Mouse (Mus musculus): Measurements from ENCODE around the gene Nxph3. TPM values are rescaled to one million over a fixed set of nuclear protein-coding genes. Genes with fewer than 3 reads are reported as not detected.

The Nxph3 gene
- total RNA-seq, 2 experiments from 2014 or later = 0.27 to 0.33 TPM

DNA sequence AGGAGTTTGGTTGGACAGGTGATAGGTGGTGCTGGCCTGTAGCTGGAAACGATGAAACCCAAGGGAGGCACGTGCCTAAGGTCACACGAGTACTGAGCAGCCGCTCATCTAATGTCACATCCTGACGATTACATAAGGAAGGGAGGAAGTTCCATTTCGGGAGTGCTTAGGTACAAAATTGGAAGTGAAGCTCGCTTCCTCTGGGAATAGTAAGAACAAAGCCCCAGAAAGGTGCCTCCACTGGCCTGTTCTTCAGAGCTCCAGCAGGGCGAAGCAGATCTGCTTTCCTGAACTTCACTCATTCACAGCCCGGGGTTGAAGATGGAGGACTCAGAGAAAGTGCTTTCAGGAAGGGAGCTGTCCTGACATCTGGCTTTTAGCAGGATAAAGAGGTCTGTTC is 20.4 kb downstream of the Nxph3 start:
- no peak for DNase-seq (ENCODE audit: low spot score)

DNA sequence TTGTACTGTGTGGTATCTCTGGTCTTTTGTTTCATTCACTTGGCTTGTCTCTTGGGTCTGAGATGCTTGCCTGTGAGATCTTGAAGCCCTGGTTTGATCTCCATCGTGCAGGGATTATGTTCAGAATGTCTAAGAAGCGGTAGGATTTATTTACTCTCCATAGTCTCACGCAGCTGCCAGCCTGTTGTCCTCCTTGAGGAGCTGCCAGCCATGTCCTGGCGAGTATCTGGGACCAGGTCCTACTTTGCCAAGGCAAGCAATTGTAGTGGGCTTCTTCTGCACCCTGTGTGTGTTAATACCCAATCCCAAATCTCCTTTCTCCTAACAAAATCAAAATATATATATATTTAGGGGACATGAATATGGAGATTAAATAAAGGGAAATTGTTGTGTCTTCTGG is 21.4 kb downstream of the Nxph3 start:
- no peak for DNase-seq (ENCODE audit: low spot score)

DNA sequence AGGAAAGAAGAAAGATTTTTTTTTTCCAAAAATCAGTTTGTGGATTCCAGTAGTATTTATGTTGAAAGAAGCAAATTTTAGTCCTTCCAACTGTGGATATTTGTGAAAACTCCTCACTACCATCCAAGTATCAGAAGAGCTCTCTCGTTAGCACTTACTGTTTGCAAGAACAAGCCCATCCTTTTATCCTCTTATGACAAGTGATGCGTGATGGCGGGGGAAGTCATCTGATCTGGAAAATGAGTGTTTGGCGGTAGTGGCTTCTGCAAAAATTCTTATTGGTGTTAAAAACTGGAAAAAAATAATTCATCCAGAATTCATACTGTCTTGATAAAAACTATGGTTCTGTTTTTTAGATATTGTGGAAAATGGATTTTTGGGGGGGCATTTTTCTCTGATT is 22.1 kb downstream of the Nxph3 start:
- DNase-seq (ENCODE audit: low spot score) = no peak

DNA sequence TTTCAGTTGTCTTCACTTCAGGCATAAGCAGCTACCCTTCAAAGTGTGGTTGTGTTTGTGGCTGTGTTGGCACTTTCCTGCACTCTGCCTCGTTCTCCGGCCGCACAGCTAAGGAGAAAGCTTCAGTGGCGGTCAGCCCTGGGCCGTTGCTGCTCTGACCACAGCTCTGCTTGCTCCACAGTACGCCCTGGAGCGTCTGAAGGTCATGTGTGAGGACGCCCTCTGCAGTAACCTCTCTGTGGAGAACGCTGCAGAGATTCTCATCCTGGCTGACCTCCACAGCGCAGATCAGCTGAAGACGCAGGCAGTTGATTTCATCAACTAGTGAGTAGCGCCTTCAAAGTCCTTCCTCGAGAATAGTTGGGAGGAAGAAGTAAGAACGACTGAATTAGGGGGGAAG is 24.3 kb downstream of the Nxph3 start:
- no peak for DNase-seq (ENCODE audit: low spot score)

DNA sequence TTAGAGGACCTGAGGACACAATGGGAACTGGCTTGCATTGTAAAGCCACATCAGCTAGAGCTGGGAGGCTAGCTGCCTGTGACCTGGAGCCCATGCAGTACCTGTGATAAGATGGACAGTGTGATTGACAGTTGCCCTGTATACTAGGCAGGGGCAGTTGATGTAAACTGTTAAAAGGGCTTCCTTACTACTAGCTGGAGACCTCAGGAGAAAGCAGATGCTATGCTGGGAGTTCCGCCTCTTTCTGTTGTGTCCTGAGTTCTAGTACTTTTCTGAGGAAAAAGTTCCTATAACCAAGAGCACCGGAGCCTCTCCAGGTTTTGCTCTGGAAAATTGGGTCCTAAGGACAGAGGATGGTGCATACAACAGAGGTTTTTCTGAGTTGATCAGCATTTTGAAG is 27.1 kb downstream of the Nxph3 start:
- no peak for DNase-seq (ENCODE audit: low spot score)

DNA sequence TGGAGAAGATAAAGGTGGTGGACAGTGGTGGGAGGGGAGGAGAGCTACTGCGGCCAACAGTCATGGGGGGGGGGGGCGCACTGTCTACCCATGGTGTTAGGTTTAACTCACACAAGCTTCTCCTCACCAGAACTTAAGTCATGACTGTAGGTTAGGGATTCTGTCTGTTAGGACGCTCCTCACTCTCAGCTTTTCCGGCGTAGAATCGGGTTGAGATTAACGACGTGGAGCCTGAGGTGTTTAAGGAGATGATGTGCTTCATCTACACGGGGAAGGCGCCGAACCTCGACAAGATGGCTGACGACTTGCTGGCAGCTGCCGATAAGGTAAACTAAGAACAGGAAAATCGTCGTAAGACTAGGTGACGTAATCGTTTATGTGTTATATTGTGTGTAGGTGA is 28.7 kb downstream of the Nxph3 start:
- DNase-seq (ENCODE audit: low spot score) = no peak

DNA sequence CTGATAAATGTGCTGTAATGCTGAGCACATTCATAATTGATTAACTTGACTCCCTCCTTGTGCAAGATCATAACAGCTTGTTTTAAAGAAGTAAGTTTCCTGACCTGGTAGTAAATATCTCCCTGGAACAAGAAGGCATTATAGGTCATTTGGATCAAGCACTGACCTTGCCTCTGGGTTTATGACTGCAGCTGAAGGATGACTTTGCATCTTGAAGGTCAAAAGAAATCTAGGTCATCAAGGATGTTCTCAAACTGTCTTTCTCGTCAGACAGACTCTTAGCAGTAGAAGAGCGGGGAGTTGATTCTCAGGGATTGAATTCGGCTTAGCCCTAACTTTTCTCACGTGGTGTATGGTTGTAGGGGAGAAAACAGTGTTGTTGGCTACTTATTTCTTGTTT is 33.7 kb downstream of the Nxph3 start:
- DNase-seq (ENCODE audit: low spot score) = no peak

DNA sequence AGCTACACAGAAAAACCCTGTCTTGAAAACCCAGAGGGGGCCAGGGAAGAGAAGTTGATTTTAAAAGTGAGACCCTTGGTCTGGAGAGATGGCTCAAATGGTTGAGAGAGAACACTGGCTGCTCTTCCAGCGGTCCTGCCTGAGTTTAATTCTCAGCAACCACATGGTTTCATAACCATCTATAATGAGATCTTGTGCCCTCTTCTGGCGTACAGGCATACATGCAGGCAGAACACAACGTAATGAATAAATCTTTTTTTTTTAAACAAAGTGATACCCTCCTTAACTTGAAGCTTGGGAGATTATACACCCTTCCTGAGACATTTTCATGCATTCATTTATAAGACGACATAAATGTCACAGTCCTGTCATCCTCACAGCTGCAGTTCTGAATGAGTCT is 34.9 kb downstream of the Nxph3 start:
- no peak for DNase-seq (ENCODE audit: low spot score)

DNA sequence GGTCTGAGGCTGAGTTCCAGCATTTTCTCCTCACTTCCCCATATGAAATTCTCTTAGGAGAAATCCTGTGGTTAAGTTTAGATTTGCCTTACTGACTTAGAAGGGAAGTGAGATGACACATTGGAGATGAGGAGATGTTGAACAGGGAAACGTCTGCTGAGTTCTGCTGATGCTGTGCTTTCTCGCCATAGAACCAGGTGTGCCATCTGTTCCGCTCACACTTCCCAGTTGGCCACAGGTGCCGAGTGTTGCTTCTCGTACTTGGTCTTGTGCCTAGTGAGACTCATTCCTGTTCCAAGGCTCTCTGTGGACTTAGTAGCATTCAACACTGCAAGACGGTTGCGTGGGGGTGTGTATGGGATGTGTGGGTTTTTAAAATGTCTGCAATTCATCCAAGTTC is 38.0 kb downstream of the Nxph3 start:
- peak; percentile 35 for DNase-seq (ENCODE audit: low spot score)

DNA sequence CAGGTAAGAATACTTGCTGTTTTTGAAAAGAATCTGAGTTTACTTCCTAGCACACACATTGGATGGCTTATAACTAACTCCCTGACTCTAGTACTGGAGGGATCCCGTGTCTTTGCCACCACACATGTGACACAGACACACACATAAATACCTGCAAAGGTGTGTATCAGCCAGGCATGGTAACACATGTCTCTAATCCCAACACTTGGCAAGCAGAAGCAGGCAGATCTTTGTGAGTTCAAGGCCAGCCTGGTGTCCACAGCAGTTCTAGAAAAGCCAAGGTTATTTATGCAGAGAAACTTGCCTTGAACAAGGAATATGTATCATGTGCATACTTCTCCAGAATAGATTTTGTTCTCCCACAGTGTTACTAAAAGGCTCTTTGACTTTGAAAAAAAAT is 40.9 kb downstream of the Nxph3 start:
- DNase-seq (ENCODE audit: low spot score) = no peak

DNA sequence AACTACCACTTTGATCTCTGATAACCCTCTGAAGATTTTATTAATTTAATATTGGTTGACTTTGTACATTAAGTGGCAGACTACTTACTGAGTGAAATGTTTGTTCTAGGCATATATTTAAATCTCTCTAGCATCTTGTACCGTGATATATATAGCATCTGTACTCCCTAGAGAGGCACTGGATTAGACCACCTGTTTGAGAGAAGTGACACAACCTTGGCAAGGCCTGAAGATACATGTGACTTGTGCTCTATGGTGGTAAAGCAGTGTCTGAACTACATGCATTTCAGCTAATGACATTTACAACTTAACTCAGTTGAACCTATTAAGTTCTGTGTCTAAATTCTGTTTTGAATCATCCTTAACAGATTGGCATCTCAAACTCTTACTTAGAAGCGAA is 41.4 kb downstream of the Nxph3 start:
- DNase-seq (ENCODE audit: low spot score) = peak; percentile 65

DNA sequence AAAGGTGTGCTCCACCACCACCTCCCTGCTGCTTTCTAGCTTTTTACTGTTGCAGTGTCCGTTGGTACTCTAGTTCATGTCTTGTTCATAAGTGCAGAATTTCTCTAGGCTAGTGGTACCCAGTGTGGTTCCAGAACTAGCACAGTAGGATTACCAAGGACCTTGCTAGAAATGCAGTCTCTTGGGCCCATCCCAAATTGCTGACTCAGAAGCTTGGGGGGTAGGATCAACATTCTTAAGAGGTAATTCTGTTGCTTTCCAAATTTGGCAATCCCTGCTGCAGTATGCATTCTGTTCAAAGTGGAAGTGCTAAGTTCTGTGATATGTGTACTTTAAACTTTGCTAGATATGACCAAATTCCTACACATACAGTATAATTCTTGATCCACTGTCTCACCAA is 46.6 kb downstream of the Nxph3 start:
- DNase-seq (ENCODE audit: low spot score) = no peak

DNA sequence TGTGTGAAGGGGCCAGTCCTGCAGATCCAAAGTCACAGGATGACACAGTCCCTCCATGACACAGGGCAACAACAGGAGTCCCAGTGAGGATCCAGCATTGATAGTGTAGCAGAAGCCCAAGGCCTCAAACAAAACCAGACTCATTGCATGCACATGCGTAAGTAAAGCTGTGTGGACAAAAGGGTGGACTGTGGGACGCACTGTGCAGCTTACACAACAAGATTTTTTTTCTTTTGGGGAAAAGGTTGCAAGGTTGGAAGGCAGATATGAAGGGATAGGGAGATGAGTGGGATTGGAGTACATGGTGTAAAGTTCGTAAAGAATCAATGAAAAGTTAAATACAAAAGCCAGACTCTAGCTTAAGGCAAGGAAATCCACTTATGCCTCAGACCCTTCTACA is 52.2 kb downstream of the Nxph3 start:
- no peak for DNase-seq (ENCODE audit: low spot score)

DNA sequence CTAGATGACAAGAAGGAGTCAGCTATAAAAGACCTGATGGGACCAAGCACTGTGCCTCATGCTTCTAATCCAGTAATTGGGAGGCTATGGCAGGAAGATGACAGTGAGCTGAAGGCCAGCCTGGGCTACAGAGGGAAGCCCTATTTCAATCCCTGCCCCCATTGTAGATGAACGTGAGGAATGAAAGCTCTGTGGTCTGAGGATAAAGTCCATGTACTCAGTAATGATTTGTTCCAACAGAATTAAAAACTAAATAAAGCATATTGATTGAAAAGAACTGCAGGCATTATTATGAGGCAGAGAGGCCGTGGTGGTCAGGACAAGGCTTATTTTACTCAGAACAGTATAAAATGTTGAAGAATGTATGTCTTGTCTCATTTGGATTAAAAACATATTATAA is 53.5 kb downstream of the Nxph3 start:
- no peak for DNase-seq (ENCODE audit: low spot score)

Other genes with a start within 250 kb of the Nxph3 start
- gene Kat7, start 204.3 kb downstream of the Nxph3 start, total RNA-seq (2021) = 10 to 100 TPM; 19.7 to 23.9 TPM
- gene Fam117a, start 177.6 kb downstream of the Nxph3 start, total RNA-seq (2021) = 1 to 10 TPM; 1.6 to 2.6 TPM
- gene Slc35b1, start 129.9 kb downstream of the Nxph3 start, total RNA-seq (2021) = 10 to 100 TPM; 43.9 to 44.1 TPM
- gene Spop, start 100.5 kb downstream of the Nxph3 start, total RNA-seq (2021) = 100 to 1,000 TPM; 162 to 171 TPM
- gene Ngfr, start 73.2 kb upstream of the Nxph3 start, total RNA-seq (2021) = under 1 TPM; 0.34 to 0.38 TPM
- gene Phb, start 152.4 kb upstream of the Nxph3 start, total RNA-seq (2021) = 100 to 1,000 TPM; 151 to 168 TPM
- 100 to 1,000 TPM; 105 to 128 TPM for gene Zfp652, start 198.1 kb upstream of the Nxph3 start, total RNA-seq (2021)
- under 1 TPM; 0.09 to 0.27 TPM for gene B130006D01Rik, start 209.0 kb upstream of the Nxph3 start, total RNA-seq (2021)

All from gastrocnemius, adult 18-20 months (tissue).